Mouse (Mus musculus) lung, postnatal 0 days (tissue): ENCODE data around the gene Dcakd. TPM values are rescaled to one million over a fixed set of nuclear protein-coding genes. Genes with fewer than 3 reads are reported as not detected.

ENCODE experiments used
- ATAC-seq: fragments of 200-750 bp; cut with Nextera tagmentation; 2 replicates; pipeline ENCODE4 v1.8.0; 2017; ENCODE audit warnings: moderate library complexity
- DNase-seq: peaks from one replicate; pipeline ENCODE4 v3.0.0-alpha.2; 2016; ENCODE audit warnings: low spot score
- H3K27ac ChIP-seq: fragments of 300-500 bp; sonication (generic); 2 replicates; pipeline ENCODE4 v1.5.1; 2014; ENCODE audit warnings: antibody characterized with exemption, mild to moderate bottlenecking, low read length, mixed read lengths
- H3K27me3 ChIP-seq: fragments of 300-500 bp; sonication (generic); replicated peaks from 2 replicates; pipeline ENCODE4 v1.6.1; 2014; ENCODE audit warnings: low read length, mixed read lengths; ENCODE audit not compliant: insufficient read depth
- H3K36me3 ChIP-seq: fragments of 300-500 bp; sonication (generic); 2 replicates; pipeline ENCODE4 v1.6.1; 2014; ENCODE audit warnings: low read length, mixed read lengths; ENCODE audit not compliant: insufficient read depth
- H3K4me1 ChIP-seq: fragments of 300-500 bp; sonication (generic); 2 replicates; pipeline ENCODE4 v1.6.1; 2014; ENCODE audit warnings: antibody characterized with exemption, low read depth, low read length, mixed read lengths; ENCODE audit not compliant: insufficient read depth
- H3K4me2 ChIP-seq: fragments of 300-500 bp; sonication (generic); replicated peaks from 2 replicates; pipeline ENCODE4 v1.6.1; 2014; ENCODE audit warnings: low read depth, mild to moderate bottlenecking, low read length, moderate library complexity, mixed read lengths
- H3K4me3 ChIP-seq: fragments of 300-500 bp; sonication (generic); 2 replicates; pipeline ENCODE4 v1.5.1; 2014; ENCODE audit warnings: low read depth, low read length
- H3K9ac ChIP-seq: fragments of 300-500 bp; sonication (generic); replicated peaks from 2 replicates; pipeline ENCODE4 v1.6.1; 2014; ENCODE audit warnings: low read depth, mild to moderate bottlenecking
- H3K9me3 ChIP-seq: fragments of 300-500 bp; sonication (generic); 2 replicates; pipeline ENCODE4 v1.6.1; 2016; ENCODE audit warnings: low read length, mixed read lengths
- CTCF ChIP-seq: IDR thresholded peaks from 2 replicates; pipeline ENCODE4 v1.5.1; 2016; ENCODE audit warnings: antibody characterized with exemption, mild to moderate bottlenecking
- EP300 ChIP-seq: IDR thresholded peaks from 2 replicates; pipeline ENCODE4 v1.6.1; 2016; ENCODE audit warnings: antibody characterized with exemption, mild to moderate bottlenecking, control low read depth
- WGBS: fragments of 180-500 bp; shearing (Covaris S2); extraction: QIAGEN DNeasy Blood & Tissue Kit; methylation state at CpG from one replicate; pipeline ENCODE4 v1.1.7; 2014; 5-methylcytosine and 5-hydroxymethylcytosine counted together
- polyA plus RNA-seq: library from polyadenylated mRNA; unstranded; fragments of >200 nt; fragmentation: Nextera tagmentation; extraction: Ambion mirVana; gene quantifications from 2 replicates; pipeline ENCODE4 v1.2.1, GENCODE M21; 2015

Gene Dcakd
- polyA plus RNA-seq, 1 experiment from 2014 or later, result 51.1 TPM

DNA sequence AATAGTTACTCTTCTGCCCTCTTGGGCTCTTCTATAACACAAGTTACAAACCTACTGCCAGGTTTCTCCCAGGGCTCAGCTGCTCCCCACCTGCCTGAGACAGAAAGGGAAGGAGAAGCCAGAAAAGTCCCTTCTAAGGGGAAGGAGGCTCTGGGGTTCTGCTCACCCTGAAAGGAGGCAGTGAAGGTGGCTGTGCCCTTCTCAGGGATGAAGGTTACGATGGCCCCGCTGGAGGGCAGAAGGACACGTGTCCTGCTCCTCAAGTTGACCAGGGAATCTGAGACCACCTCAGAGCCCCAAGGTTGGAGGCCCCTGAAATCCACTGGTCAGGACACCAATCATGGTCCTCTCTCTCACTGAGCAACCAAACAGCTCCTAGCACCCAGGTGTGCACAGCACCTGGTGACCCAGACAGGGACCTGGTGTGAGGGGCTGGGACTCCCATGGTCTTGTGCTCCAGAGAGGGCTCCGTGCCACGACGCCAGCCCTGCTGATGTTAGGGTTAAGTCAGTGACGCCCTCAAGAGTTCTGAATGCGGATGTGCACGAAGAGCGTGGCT is 42.3 kb upstream of the Dcakd start:
- Histone ChIP-seq H3K27ac (no peak overlapping the region), H3K4me3 (no peak overlapping the region), H3K4me1 (no peaks in the 10 kb centered on the region), H3K9ac (no peak overlapping the region), H3K4me2 (no peak overlapping the region), H3K27me3 (no peaks in the 10 kb centered on the region), H3K9me3 (no peaks in the 10 kb centered on the region), H3K36me3 (peaks cover 11% of the 10 kb centered on the region)
- no peak for TF ChIP-seq EP300
- DNase-seq (no peak), ATAC-seq (no peak)
- WGBS, result 93% methylated on average over 10 of the region's 10 CpGs

DNA sequence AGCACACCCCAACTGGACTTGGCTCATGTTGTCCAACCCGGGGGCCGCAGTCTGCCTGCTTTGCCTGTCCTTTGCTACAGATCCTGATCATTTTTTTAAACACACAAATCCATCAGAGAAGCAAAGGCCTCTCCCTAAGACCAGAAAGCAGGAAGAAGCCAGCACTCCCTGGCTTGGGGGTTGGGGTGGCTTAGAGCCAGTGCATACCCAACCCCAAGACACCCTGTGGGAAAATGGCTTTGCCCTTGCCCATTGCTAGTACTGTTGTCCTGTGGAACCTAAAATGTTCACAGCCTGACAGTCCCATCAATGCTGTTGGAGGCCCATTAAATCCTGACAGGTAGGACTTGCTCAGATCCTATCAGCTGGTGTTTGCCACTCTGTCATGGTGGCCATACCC is 41.6 kb upstream of the Dcakd start:
- Histone ChIP-seq H3K9ac (no peak overlapping the region), H3K4me3 (no peak overlapping the region), H3K9me3 (no peaks in the 10 kb centered on the region), H3K4me1 (no peaks in the 10 kb centered on the region), H3K4me2 (no peak overlapping the region), H3K36me3 (peaks cover 15% of the 10 kb centered on the region), H3K27me3 (no peaks in the 10 kb centered on the region), H3K27ac (no peak overlapping the region)
- TF ChIP-seq EP300 (no peak), CTCF (no peak)
- ATAC-seq, result no peak
- no peak for DNase-seq
- WGBS, result 98% methylated on average over 2 of the region's 2 CpGs

DNA sequence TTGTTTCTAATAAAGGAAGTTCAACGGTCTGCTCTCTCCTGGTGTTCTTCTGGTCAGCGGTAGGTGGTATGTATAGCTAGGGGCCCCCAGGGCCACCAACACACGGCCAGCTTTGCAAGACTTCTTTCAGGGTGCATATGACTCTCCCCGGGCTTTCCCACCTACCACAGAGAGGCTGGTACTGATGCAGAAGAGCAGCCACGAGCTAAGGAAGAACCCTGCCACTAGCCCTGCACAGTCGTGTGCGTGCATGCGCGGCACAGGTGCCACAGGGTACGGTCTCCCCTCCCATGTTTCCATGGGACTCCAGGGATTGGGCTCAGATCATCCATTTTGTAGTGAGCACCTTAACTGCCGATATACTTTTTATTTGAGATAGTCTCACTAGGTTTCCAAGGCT is 40.8 kb upstream of the Dcakd start:
- WGBS, result 95% methylated on average over 11 of the region's 11 CpGs
- no peak for DNase-seq
- H3K4me3 ChIP-seq, result no peak overlapping the region

DNA sequence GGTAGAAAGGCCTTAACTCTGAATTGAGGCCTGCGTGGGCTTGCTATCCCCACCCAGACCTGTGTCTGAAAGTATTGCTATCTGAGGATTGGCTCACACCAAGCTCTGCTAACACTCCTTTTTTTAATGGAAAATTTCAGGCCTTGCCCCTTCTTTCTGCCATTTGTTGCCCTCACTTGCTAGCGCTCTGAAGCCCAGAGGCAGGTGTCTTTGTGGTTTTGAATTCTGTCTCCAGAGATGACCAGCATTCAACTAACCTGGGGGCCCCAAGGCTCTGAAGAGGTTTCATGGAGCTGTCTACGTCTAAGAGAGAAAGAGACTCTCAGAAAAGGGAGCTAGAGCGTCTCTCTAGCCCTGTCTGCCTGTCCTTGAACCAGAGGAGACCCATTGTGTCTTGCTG is 40.1 kb upstream of the Dcakd start:
- no peak overlapping the region for H3K4me2 ChIP-seq
- WGBS, result 91% methylated on average over 4 of the region's 4 CpGs
- no peaks in the 10 kb centered on the region for H3K27me3 ChIP-seq
- no peak for ATAC-seq
- no peak overlapping the region for H3K9ac ChIP-seq
- H3K27ac ChIP-seq, result peak overlapping the region; percentile 33
- DNase-seq, result no peak
- peaks cover 15% of the 10 kb centered on the region for H3K36me3 ChIP-seq
- H3K4me1 ChIP-seq, result no peaks in the 10 kb centered on the region
- TF ChIP-seq EP300, result no peak
- TF ChIP-seq CTCF, result no peak
- H3K4me3 ChIP-seq, result no peak overlapping the region
- H3K9me3 ChIP-seq, result no peaks in the 10 kb centered on the region

More for the DNA sequence above, 40.8 kb upstream of the Dcakd start:
- Histone ChIP-seq H3K9me3 (no peaks in the 10 kb centered on the region), H3K4me1 (no peaks in the 10 kb centered on the region), H3K27ac (no peak overlapping the region), H3K4me2 (no peak overlapping the region), H3K9ac (no peak overlapping the region), H3K36me3 (peaks cover 15% of the 10 kb centered on the region), H3K27me3 (no peaks in the 10 kb centered on the region)
- TF ChIP-seq EP300 (no peak), CTCF (no peak)
- no peak for ATAC-seq

DNA sequence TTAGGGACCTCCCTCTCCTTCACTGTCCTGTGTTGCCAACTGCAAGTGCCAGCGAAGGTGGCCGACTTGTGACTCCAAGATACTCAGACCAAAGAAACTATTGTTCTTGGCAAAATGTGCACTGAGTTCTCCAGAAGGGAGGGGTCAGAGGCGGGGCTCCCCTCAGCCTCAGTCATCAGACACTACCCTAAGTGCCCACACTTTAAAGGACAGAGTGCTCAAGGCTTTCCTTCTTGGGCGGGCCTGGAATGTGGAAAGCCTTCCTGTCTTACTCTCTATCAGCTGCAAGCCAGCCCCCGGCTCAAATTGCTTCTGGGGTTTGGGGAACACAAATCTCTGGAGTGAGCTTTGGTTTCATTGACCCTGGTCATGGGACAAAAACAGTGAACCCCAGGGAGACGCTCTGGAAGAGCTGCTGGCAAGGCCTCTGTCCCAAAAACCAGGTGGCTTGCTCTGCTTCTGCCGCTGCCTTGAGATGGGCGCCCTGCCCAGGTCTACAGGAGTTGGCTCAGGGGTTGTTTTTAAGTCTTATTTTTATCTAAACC is 39.4 kb upstream of the Dcakd start:
- Histone ChIP-seq H3K27ac (peak overlapping the region; percentile 33), H3K9me3 (no peaks in the 10 kb centered on the region), H3K9ac (no peak overlapping the region), H3K4me2 (no peak overlapping the region), H3K4me1 (no peaks in the 10 kb centered on the region), H3K4me3 (no peak overlapping the region), H3K27me3 (no peaks in the 10 kb centered on the region), H3K36me3 (peaks cover 15% of the 10 kb centered on the region)
- peak; percentile 91 for ATAC-seq
- 43% methylated on average over 8 of the region's 8 CpGs for WGBS
- peak; percentile 86 for DNase-seq
- TF ChIP-seq EP300 (peak; percentile 53; the same call in 1 of the 2 replicates), CTCF (no peak)

DNA sequence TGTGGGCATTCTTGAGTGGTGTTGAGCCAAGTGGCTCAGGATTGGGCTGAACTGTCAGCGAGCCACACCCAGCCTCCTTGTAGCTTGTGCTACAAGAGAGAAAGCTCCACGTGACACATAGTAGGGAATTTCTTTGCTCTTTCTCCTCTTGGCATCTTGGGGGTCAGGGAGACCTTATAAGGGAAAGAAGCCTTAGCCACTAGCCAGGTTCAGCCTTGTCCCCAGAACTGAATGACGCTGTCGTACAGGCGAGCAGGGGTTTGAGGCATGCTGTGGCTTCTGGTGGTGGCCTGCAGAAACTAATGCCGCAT is 38.9 kb upstream of the Dcakd start:
- 69% methylated on average over 6 of the region's 6 CpGs for WGBS

More for the DNA sequence above, 38.9 kb upstream of the Dcakd start:
- Histone ChIP-seq H3K27me3 (no peaks in the 10 kb centered on the region), H3K4me3 (no peak overlapping the region), H3K4me2 (no peak overlapping the region), H3K36me3 (peaks cover 18% of the 10 kb centered on the region), H3K9ac (no peak overlapping the region), H3K27ac (peak overlapping the region; percentile 11; the same call in 1 of the 2 replicates), H3K9me3 (no peaks in the 10 kb centered on the region), H3K4me1 (no peaks in the 10 kb centered on the region)
- DNase-seq (no peak), ATAC-seq (no peak)
- TF ChIP-seq EP300 (no peak), CTCF (no peak)
